Mouse (Mus musculus) myocyte (in vitro differentiated cells): ENCODE results near the gene Notch2. TPM values are rescaled to one million over a fixed set of nuclear protein-coding genes. Genes with fewer than 3 reads are reported as not detected.

ENCODE experiments used
- H3K27me3 ChIP-seq: one replicate; pipeline ENCODE4 v1.6.1; 2011; ENCODE audit not compliant: control insufficient read depth, insufficient read depth, insufficient read length
- H3K36me3 ChIP-seq: one replicate; pipeline ENCODE4 v1.6.1; 2011; ENCODE audit not compliant: control insufficient read depth, insufficient read depth
- H3K4me2 ChIP-seq: one replicate; pipeline ENCODE4 v1.6.1; 2011; ENCODE audit warnings: low read depth, control low read depth
- H3K4me3 ChIP-seq: one replicate; pipeline ENCODE4 v1.5.1; 2011; ENCODE audit warnings: mild to moderate bottlenecking, control low read depth, moderate library complexity
- H3K79me2 ChIP-seq: one replicate; pipeline ENCODE4 v1.6.1; 2011; ENCODE audit not compliant: control insufficient read depth, insufficient read depth
- H3ac ChIP-seq: one replicate; pipeline ENCODE4 v1.6.1; 2011; ENCODE audit not compliant: control insufficient read depth, insufficient read length
- CEBPB ChIP-seq: IDR thresholded peaks from 2 replicates; pipeline ENCODE4 v1.6.1; 2011; ENCODE audit warnings: mild to moderate bottlenecking, moderate library complexity; ENCODE audit not compliant: poor library complexity, insufficient read depth, severe bottlenecking
- E2F4 ChIP-seq: IDR thresholded peaks from one replicate; pipeline ENCODE4 v1.6.1; 2011; ENCODE audit warnings: mild to moderate bottlenecking, control low read depth, moderate library complexity; ENCODE audit not compliant: insufficient read depth
- MAX ChIP-seq: IDR thresholded peaks from one replicate; pipeline ENCODE4 v1.6.1; 2011; ENCODE audit warnings: low read depth, mild to moderate bottlenecking, control low read depth
- MYOD1 ChIP-seq, 3 experiments: IDR thresholded peaks; one replicate each; pipeline ENCODE4 v1.6.1; 2011; ENCODE audit warnings: control low read depth in 2 of 3, low read depth in 2 of 3, mild to moderate bottlenecking in 2 of 3, moderate library complexity in 1 of 3; ENCODE audit not compliant: insufficient read length in 2 of 3, control insufficient read depth in 1 of 3
- MYOG ChIP-seq, 3 experiments: IDR thresholded peaks; one replicate each; pipeline ENCODE4 v1.6.1; 2011; ENCODE audit warnings: control low read depth in 2 of 3, low read depth in 2 of 3, mild to moderate bottlenecking in 2 of 3; ENCODE audit not compliant: insufficient read length in 2 of 3, control insufficient read depth in 1 of 3, insufficient read depth in 1 of 3
- POLR2A ChIP-seq: IDR thresholded peaks from one replicate; pipeline ENCODE4 v1.6.1; 2011; ENCODE audit warnings: low read depth, mild to moderate bottlenecking, control low read depth, moderate library complexity; ENCODE audit not compliant: insufficient read length
- POLR2AphosphoS2 ChIP-seq: IDR thresholded peaks from one replicate; pipeline ENCODE4 v1.6.1; 2011; ENCODE audit warnings: low read depth, control low read depth; ENCODE audit not compliant: insufficient read length
- REST ChIP-seq: IDR thresholded peaks from one replicate; pipeline ENCODE4 v1.6.1; 2011; ENCODE audit warnings: mild to moderate bottlenecking, control low read depth, moderate library complexity; ENCODE audit not compliant: insufficient read depth, insufficient read length
- SRF ChIP-seq: IDR thresholded peaks from one replicate; pipeline ENCODE4 v1.6.1; 2011; ENCODE audit warnings: low read depth; ENCODE audit not compliant: control insufficient read depth, insufficient read length
- TCF12 ChIP-seq: IDR thresholded peaks from one replicate; pipeline ENCODE4 v1.6.1; 2011; ENCODE audit warnings: mild to moderate bottlenecking, control low read depth; ENCODE audit not compliant: poor library complexity, insufficient read depth, severe bottlenecking
- TCF3 ChIP-seq: IDR thresholded peaks from one replicate; pipeline ENCODE4 v1.6.1; 2011; ENCODE audit warnings: low read depth, control low read depth; ENCODE audit not compliant: insufficient read length
- USF1 ChIP-seq: IDR thresholded peaks from one replicate; pipeline ENCODE4 v1.6.1; 2011; ENCODE audit warnings: low read depth, mild to moderate bottlenecking, control low read depth, moderate library complexity
- polyA plus RNA-seq: library from polyadenylated mRNA; unstranded; fragments of >200 nt; fragmentation: generic; extraction: Trizol; gene quantifications from one replicate; pipeline ENCODE4 v1.2.1, GENCODE M21; 2012; ENCODE audit warnings: missing spikeins

The Notch2 gene
- polyA plus RNA-seq, 1 experiment: 15.1 TPM

DNA sequence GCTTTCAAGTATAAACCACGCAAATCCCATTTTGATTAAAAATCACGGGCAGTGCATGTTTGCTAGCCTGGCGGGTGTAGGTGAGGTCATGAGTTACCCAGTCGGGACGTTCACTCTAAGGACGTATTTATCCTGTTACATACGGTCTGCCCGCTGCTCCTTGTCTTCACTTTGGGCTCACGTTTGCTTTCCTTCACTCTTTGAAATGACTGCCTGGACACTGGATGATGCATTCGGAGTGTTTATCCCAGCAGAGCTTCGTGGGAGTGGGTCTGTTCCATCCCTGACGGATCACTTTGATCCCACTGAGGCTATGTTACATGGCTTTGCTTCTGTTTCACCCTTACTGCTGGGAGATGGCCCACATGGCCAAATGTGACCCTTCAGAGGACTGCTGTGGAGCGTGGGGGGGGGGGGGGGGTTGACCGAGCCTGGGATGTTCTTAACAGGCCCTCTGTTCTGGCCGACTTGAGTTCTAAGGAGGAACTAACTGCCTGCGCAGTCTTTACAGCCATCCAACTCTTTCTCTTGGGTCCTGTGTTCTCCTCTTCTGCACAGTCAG lies 38.2 kb downstream of the Notch2 start:
- H3K79me2 ChIP-seq: peaks cover 79% of the 10 kb centered on the region
- no peaks in the 10 kb centered on the region for H3K36me3 ChIP-seq
- TF ChIP-seq MAX: no peak
- no peak for TF ChIP-seq POLR2A
- TF ChIP-seq TCF3: no peak
- TF ChIP-seq CEBPB: no peak
- TF ChIP-seq MYOD1 (IDR thresholded peaks at IDR 0.05; ENCODE audit: control insufficient read depth in 1 of 3, insufficient read length in 2 of 3, low read depth in 2 of 3): no peak
- TF ChIP-seq MYOG (IDR thresholded peaks at IDR 0.05; ENCODE audit: control insufficient read depth in 1 of 3, insufficient read depth in 1 of 3, insufficient read length in 2 of 3, low read depth in 2 of 3): no peak
- no peak for TF ChIP-seq E2F4
- TF ChIP-seq SRF: no peak
- no peak for TF ChIP-seq POLR2AphosphoS2
- no peak for TF ChIP-seq USF1
- TF ChIP-seq TCF12: no peak
- TF ChIP-seq REST: no peak
- no peak overlapping the region for H3K4me2 ChIP-seq
- H3K4me3 ChIP-seq: no peak overlapping the region
- no peak overlapping the region for H3ac ChIP-seq
- H3K27me3 ChIP-seq: no peaks in the 10 kb centered on the region

DNA sequence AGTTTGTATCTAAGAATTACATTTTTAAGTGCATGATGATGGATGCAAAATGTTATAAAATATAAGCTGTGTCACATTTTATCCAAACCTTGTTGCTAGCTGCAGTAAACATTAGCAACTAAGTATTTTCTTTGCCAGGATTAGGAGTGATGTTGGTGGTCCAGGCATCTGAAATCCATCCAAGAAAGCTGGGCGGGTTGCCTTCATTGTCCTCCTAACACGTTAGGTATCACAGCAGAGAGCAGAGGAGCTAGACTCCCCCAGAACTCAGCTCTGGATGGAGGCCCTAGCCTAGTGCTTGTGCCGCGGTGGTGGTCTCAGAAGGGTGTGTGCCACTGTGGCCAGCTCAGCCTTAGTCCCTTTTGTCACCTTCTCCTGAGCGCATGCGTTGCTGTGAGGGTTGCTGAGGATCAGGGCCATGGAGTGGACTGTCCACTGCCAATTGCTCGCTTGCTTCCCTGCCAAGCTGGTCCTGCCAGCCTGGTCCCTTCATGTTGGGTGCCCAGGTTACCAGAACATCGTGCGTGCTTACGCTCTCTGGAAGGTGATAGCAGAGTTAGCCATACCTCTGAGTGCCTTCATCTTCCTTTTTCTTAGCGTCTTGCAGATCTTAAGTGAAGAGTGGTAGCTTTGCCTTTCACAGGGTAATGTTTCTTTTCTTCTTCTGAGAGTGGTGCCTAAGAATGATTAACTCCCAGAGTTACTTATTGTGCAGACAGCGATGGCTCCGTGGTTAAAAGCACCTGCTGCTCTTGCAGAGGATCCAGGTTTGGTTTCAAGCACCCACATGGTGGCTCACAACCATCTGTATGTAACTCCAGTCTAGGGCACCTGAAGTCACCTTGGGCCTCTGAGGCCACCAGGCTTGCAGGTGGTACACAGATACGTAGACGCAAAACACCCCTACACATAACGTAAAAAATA lies 39.4 kb downstream of the Notch2 start:
- Histone ChIP-seq H3K4me2 (no peak overlapping the region), H3K27me3 (no peaks in the 10 kb centered on the region), H3ac (no peak overlapping the region), H3K4me3 (no peak overlapping the region), H3K79me2 (peaks cover 73% of the 10 kb centered on the region), H3K36me3 (no peaks in the 10 kb centered on the region)
- no peak for TF ChIP-seq POLR2AphosphoS2
- no peak for TF ChIP-seq POLR2A
- no peak for TF ChIP-seq REST
- TF ChIP-seq CEBPB: no peak
- no peak for TF ChIP-seq MYOG (IDR thresholded peaks at IDR 0.05; ENCODE audit: control insufficient read depth in 1 of 3, insufficient read depth in 1 of 3, insufficient read length in 2 of 3, low read depth in 2 of 3)
- TF ChIP-seq MAX: no peak
- no peak for TF ChIP-seq USF1
- TF ChIP-seq SRF: no peak
- no peak for TF ChIP-seq TCF12
- no peak for TF ChIP-seq MYOD1 (IDR thresholded peaks at IDR 0.05; ENCODE audit: control insufficient read depth in 1 of 3, insufficient read length in 2 of 3, low read depth in 2 of 3)

DNA sequence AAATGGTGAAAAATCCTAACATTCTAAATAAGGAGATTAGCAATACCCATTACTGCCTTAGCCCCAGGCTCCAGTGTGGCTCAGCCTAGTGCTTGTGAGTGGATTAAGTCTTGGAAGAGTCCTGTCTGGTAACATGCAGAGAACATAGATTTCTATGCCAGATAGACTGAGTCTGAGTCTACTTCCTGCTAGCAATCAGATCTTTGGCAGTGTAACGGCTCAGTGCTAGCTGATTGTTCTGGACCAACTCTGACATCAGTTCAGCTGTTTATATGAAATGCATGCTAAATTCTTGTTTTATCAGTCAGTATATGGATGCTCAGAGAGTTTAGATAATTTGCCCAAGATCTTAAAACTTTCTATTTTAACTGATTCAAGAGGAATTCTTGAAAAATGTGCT lies 40.5 kb downstream of the Notch2 start:
- Histone ChIP-seq H3K4me2 (no peak overlapping the region), H3ac (no peak overlapping the region), H3K79me2 (peaks cover 73% of the 10 kb centered on the region), H3K36me3 (no peaks in the 10 kb centered on the region), H3K4me3 (no peak overlapping the region), H3K27me3 (no peaks in the 10 kb centered on the region)
- TF ChIP-seq MAX (no peak), USF1 (no peak), SRF (no peak), MYOD1 (IDR thresholded peaks at IDR 0.05; ENCODE audit: control insufficient read depth in 1 of 3, insufficient read length in 2 of 3, low read depth in 2 of 3) (no peak), E2F4 (no peak), CEBPB (no peak), POLR2AphosphoS2 (no peak), REST (no peak), TCF3 (no peak), POLR2A (no peak), MYOG (IDR thresholded peaks at IDR 0.05; ENCODE audit: control insufficient read depth in 1 of 3, insufficient read depth in 1 of 3, insufficient read length in 2 of 3, low read depth in 2 of 3) (no peak), TCF12 (no peak)

DNA sequence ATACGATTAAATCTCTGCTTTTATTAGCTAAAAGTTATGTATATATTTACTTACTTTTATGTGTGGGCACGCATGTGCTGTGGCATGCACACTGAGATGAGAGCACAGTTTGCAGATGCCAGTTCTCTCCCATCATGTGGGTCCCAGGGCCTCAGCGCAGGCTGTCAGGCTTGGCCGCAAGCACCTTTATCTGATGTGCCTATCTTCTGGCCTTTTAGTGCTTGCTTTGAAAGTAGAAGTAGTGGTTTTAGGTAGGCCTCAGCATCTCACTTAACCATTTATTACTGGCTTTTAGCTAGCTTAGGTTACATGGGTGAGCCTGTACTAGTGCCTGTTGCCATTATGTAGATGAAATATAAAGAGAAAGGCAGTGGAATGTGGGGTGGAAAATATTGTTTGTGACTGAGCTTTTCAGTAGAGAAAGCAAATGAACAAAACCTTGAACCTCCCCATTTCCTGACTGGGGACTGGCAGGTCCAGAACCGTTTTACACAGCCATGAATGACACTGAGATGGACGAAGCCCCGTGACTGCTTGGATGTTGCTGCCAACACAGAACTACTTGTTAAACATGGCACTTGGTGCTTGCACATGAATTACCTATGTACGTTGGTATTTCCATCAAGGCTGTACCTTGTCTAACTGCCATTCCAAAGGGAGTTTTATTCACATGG lies 41.1 kb downstream of the Notch2 start:
- H3K27me3 ChIP-seq: no peaks in the 10 kb centered on the region
- no peak overlapping the region for H3K4me2 ChIP-seq
- H3K4me3 ChIP-seq: no peak overlapping the region
- H3ac ChIP-seq: no peak overlapping the region
- peaks cover 73% of the 10 kb centered on the region for H3K79me2 ChIP-seq
- no peaks in the 10 kb centered on the region for H3K36me3 ChIP-seq
- no peak for TF ChIP-seq MYOG (IDR thresholded peaks at IDR 0.05; ENCODE audit: control insufficient read depth in 1 of 3, insufficient read depth in 1 of 3, insufficient read length in 2 of 3, low read depth in 2 of 3)
- TF ChIP-seq USF1: no peak
- no peak for TF ChIP-seq SRF
- no peak for TF ChIP-seq POLR2AphosphoS2
- TF ChIP-seq MAX: no peak
- no peak for TF ChIP-seq POLR2A
- no peak for TF ChIP-seq REST
- TF ChIP-seq MYOD1 (IDR thresholded peaks at IDR 0.05; ENCODE audit: control insufficient read depth in 1 of 3, insufficient read length in 2 of 3, low read depth in 2 of 3): no peak
- TF ChIP-seq TCF3: no peak
- no peak for TF ChIP-seq CEBPB
- no peak for TF ChIP-seq E2F4
